Mouse (Mus musculus) forebrain, embryonic 14.5 days (tissue): Measurements from ENCODE around the gene Tada2b. TPM values are rescaled to one million over a fixed set of nuclear protein-coding genes. Genes with fewer than 3 reads are reported as not detected.
A peak's percentile ranks its signal among the peaks of the same experiment; 100 is the strongest.

ENCODE experiments used
- ATAC-seq: fragments of 200-750 bp; cut with Nextera tagmentation; 2 replicates; pipeline ENCODE4 v1.8.0; 2017; ENCODE audit warnings: mild to moderate bottlenecking, moderate library complexity
- DNase-seq: peaks from one replicate; pipeline ENCODE4 v3.0.0-alpha.2; 2015; ENCODE audit warnings: low spot score
- H3K27ac ChIP-seq: fragments of 300-500 bp; sonication (generic); 2 replicates; pipeline ENCODE4 v1.5.1; 2014; ENCODE audit warnings: low read depth, mild to moderate bottlenecking, control low read depth, low read length, moderate library complexity
- H3K27me3 ChIP-seq: fragments of 300-500 bp; sonication (generic); replicated peaks from 2 replicates; pipeline ENCODE4 v1.6.1; 2014; ENCODE audit warnings: low read length, control low read depth, mixed read lengths; ENCODE audit not compliant: control insufficient read depth, insufficient read depth
- H3K36me3 ChIP-seq: fragments of 300-500 bp; sonication (generic); 2 replicates; pipeline ENCODE4 v1.6.1; 2014; ENCODE audit warnings: low read length, control low read depth; ENCODE audit not compliant: control insufficient read depth, insufficient read depth
- H3K4me1 ChIP-seq: fragments of 300-500 bp; sonication (generic); 2 replicates; pipeline ENCODE4 v1.6.1; 2014; ENCODE audit warnings: antibody characterized with exemption, low read length, control low read depth; ENCODE audit not compliant: control insufficient read depth, insufficient read depth
- H3K4me2 ChIP-seq: fragments of 300-500 bp; sonication (generic); 2 replicates; pipeline ENCODE4 v1.6.1; 2014; ENCODE audit warnings: mild to moderate bottlenecking, control low read depth, low read length
- H3K4me3 ChIP-seq: fragments of 300-500 bp; sonication (generic); 2 replicates; pipeline ENCODE4 v1.5.1; 2014; ENCODE audit warnings: low read depth, low read length, control low read depth
- H3K9ac ChIP-seq: fragments of 300-500 bp; sonication (generic); 2 replicates; pipeline ENCODE4 v1.6.1; 2014; ENCODE audit warnings: mild to moderate bottlenecking, low read length, control low read depth, moderate library complexity
- H3K9me3 ChIP-seq: fragments of 300-500 bp; sonication (generic); replicated peaks from 2 replicates; pipeline ENCODE4 v1.6.1; 2016; ENCODE audit warnings: low read length, control low read depth, mixed read lengths; ENCODE audit not compliant: control insufficient read depth
- WGBS: fragments of 180-500 bp; shearing (Covaris S2); extraction: QIAGEN DNeasy Blood & Tissue Kit; methylation state at CpG from one replicate; pipeline ENCODE4 v1.1.7; 2014; 5-methylcytosine and 5-hydroxymethylcytosine counted together
- polyA plus RNA-seq: library from polyadenylated mRNA; unstranded; fragments of >200 nt; fragmentation: Nextera tagmentation; extraction: Ambion mirVana; gene quantifications from 2 replicates; pipeline ENCODE4 v1.2.1, GENCODE M21; 2014

Tada2b gene
- polyA plus RNA-seq, 1 experiment from 2014 or later, result 4.8 TPM

DNA sequence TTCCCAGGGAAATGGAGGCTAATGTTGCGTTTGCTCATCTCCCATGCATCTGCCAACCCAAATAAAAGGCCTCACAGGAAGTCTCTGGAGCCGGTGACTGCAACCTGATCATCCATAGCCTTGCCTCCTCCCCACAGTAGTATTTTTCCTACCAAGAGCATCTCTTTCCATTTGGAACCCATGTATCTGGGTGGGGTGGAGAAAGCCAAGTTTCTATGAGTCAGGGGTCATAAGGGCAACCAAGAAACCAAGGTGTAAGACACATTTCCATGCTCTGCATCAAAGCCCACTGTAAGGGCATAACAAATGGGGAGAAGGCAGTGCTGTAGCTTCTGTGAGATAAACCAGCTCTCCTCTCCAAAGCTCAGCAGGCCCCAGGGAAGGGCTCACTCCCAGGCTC is 22.9 kb downstream of the Tada2b start:
- no peak for ATAC-seq
- no peaks in the 10 kb centered on the region for H3K9me3 ChIP-seq
- peaks cover 7% of the 10 kb centered on the region for H3K4me1 ChIP-seq
- H3K27me3 ChIP-seq, result no peaks in the 10 kb centered on the region
- no peak overlapping the region for H3K4me3 ChIP-seq
- H3K36me3 ChIP-seq, result no peaks in the 10 kb centered on the region
- no peak overlapping the region for H3K4me2 ChIP-seq
- no peak for DNase-seq
- H3K27ac ChIP-seq, result no peak overlapping the region
- WGBS, result 79% methylated on average over 2 of the region's 2 CpGs
- no peak overlapping the region for H3K9ac ChIP-seq

DNA sequence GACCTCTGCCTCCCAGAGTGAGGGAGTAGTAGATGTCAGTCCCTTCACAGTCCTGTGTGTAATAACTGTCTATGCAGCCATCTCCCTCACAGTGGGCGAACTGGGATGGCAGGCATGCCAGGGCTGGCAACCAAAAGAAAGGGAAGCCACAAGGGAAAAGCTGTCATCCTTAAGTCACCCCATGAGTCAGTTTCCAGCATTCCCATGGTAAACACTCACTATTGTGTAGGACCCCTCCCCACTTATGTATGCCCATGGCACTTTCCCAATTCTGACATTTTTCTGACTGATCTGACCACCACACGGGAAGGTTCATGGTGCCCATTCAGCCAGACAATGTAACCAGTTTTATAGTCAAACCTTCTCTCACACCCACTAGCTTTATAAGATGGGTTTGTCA is 23.4 kb downstream of the Tada2b start:
- Histone ChIP-seq H3K4me2 (no peak overlapping the region), H3K36me3 (no peaks in the 10 kb centered on the region), H3K27ac (no peak overlapping the region), H3K4me3 (no peak overlapping the region), H3K27me3 (no peaks in the 10 kb centered on the region), H3K4me1 (peaks cover 2% of the 10 kb centered on the region), H3K9me3 (no peaks in the 10 kb centered on the region), H3K9ac (no peak overlapping the region)
- no peak for ATAC-seq
- 81% methylated on average over 2 of the region's 2 CpGs for WGBS
- no peak for DNase-seq

DNA sequence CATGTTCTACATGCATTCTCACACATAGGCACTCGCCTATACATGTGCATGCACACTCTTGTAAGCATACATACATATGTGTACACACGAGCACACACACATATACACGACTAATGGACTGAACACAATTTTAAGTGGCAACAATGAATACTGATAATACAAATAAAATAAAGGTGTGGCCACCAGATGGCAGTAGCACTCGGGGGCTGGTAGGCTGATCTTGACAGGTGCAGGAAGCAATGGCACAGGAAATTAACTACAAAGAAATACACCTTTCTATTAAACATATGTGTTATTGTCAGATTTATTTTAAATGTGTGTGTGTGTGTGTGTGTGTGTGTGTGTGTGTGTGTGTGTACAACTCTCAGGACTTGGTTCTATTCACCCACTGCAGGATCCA is 25.2 kb downstream of the Tada2b start:
- no peak overlapping the region for H3K4me2 ChIP-seq
- DNase-seq, result peak; percentile 59
- H3K9ac ChIP-seq, result no peak overlapping the region
- no peak for ATAC-seq
- H3K4me1 ChIP-seq, result no peaks in the 10 kb centered on the region
- 12% methylated on average over 4 of the region's 4 CpGs for WGBS
- H3K4me3 ChIP-seq, result no peak overlapping the region
- H3K36me3 ChIP-seq, result no peaks in the 10 kb centered on the region
- no peak overlapping the region for H3K27ac ChIP-seq
- no peaks in the 10 kb centered on the region for H3K9me3 ChIP-seq
- H3K27me3 ChIP-seq, result no peaks in the 10 kb centered on the region

DNA sequence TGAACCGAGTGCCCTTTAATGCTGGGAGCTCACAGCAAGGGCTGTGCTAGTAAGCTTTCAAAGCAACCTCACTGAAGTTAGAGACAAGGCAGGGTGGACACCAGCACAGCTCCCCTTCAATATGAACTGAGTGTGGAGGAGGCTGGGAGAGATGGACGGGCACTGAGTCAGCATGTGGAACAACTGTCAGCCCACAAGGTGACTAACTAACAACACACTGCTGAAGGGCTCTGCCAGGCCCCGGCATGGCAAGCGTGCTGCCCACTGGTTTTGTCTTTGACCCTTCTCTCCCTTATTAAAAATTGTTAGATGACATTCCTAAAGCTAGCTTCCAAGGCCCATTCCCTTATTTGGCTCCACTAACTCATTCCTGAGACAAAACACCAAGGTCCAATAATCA is 26.4 kb downstream of the Tada2b start:
- Histone ChIP-seq H3K9ac (no peak overlapping the region), H3K27me3 (no peaks in the 10 kb centered on the region), H3K27ac (no peak overlapping the region), H3K36me3 (no peaks in the 10 kb centered on the region), H3K9me3 (no peaks in the 10 kb centered on the region), H3K4me2 (no peak overlapping the region), H3K4me1 (no peaks in the 10 kb centered on the region), H3K4me3 (no peak overlapping the region)
- ATAC-seq (no peak), DNase-seq (no peak)
- 80% methylated on average over 4 of the region's 4 CpGs for WGBS

DNA sequence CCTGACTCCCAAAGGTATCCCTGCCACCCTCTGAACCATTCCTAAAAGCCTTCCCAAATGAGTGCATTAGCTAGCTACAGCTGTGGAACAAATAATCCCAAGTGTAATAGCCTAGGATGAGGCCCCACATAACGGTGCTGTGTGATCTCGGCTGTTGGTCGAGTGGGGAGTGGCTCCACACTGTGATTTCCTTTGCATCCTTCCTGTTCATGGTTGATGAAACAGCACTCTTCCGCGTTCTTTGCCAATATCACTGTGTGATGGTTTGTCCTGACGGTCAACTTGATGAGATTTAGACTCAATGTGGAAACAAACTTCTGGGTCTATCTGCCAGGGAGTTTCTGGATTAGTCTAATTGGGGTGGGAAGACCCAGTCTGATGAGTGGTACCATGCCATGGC is 31.3 kb downstream of the Tada2b start:
- no peak for ATAC-seq
- H3K27ac ChIP-seq, result no peak overlapping the region
- H3K9me3 ChIP-seq, result no peaks in the 10 kb centered on the region
- H3K9ac ChIP-seq, result no peak overlapping the region
- H3K4me3 ChIP-seq, result no peak overlapping the region
- no peaks in the 10 kb centered on the region for H3K4me1 ChIP-seq
- no peak for DNase-seq
- H3K27me3 ChIP-seq, result no peaks in the 10 kb centered on the region
- 80% methylated on average over 6 of the region's 6 CpGs for WGBS
- H3K4me2 ChIP-seq, result no peak overlapping the region
- H3K36me3 ChIP-seq, result no peaks in the 10 kb centered on the region

DNA sequence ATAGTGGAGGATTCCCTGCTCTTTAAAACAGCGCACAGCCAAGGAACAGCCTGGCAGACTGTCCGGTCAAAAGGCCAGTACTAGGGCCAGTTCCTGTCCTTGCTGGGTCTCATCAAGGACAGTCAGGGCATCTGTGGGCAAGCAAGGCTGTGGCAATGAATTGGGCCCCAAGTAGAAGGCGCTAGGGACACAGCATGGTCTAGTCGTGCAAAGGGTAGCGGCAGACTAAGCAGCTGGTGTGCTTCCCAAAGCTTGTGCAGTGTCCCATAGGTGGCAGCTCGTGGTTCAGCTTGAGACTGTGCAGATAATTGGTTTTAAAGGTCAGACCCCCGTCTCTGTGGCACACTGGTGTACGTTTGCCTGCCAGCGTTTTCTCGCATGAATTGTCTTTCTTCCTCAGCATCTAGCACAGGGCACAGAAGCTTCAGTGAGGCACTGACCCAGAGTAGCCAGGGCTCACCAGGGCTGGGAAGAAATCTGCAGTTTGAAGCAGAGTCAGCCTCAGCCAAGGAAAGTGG is 32.2 kb downstream of the Tada2b start:
- no peaks in the 10 kb centered on the region for H3K9me3 ChIP-seq
- H3K27me3 ChIP-seq, result no peaks in the 10 kb centered on the region
- 65% methylated on average over 10 of the region's 10 CpGs for WGBS
- H3K4me2 ChIP-seq, result no peak overlapping the region
- H3K4me1 ChIP-seq, result no peaks in the 10 kb centered on the region
- H3K36me3 ChIP-seq, result no peaks in the 10 kb centered on the region
- no peak overlapping the region for H3K27ac ChIP-seq
- no peak overlapping the region for H3K4me3 ChIP-seq
- ATAC-seq, result no peak
- H3K9ac ChIP-seq, result no peak overlapping the region
- DNase-seq, result no peak

DNA sequence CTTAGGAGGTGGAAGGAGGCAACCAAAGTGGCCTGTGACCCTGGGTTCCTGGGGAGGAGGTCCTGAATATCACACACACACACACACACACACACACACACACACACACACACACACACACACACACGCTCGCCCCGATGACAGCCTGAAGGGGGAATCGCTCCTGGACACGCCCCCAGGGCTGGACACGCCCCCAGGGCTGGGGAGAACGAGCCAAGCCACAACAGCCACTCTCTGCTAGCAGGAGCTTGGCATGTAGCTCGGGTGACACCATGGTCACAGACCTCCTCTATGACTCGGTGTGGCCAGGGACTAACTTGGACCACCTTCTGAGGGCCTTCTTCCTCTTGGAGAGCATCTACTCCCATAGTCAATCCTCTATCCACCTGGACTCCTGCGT is 33.0 kb downstream of the Tada2b start:
- H3K9me3 ChIP-seq, result no peaks in the 10 kb centered on the region
- ATAC-seq (no peak), DNase-seq (no peak)
- H3K4me3 ChIP-seq, result no peak overlapping the region
- H3K36me3 ChIP-seq, result no peaks in the 10 kb centered on the region
- 17% methylated on average over 10 of the region's 10 CpGs for WGBS
- no peaks in the 10 kb centered on the region for H3K4me1 ChIP-seq
- H3K9ac ChIP-seq, result no peak overlapping the region
- no peaks in the 10 kb centered on the region for H3K27me3 ChIP-seq
- H3K4me2 ChIP-seq, result no peak overlapping the region
- no peak overlapping the region for H3K27ac ChIP-seq

DNA sequence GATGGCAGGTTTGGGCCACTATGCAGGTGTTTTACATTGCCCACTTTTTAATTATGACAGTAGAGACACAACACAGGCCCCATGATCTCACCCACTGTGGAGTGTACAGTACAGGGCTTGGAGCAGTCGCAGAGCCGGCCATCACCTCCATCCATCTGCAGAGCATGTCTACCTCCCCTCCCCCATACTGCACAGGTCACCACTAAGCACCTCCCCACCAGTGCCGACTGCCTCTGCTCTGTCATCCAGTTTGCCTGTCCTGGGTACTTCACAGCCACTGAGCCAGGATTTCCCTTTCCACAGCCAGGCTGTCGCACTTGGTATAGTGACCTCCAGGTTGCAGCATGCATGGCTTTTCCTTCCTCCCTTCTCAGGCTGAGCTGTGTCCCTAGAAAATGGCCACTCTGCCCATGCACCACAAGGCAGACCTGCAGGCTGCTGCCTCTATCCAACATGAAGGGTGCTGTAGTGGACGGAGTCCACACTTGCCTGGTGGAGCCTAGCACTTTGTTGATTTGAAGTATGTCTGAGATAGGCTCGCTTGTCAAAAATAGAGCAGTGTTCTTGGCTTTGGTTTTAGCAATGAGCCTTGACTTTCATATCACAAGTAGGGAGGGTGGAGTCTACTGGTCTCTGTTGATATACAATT is 34.3 kb downstream of the Tada2b start:
- no peaks in the 10 kb centered on the region for H3K27me3 ChIP-seq
- H3K36me3 ChIP-seq, result no peaks in the 10 kb centered on the region
- no peak for ATAC-seq
- H3K4me2 ChIP-seq, result no peak overlapping the region
- H3K9ac ChIP-seq, result no peak overlapping the region
- WGBS, result 83% methylated on average over 6 of the region's 6 CpGs
- no peaks in the 10 kb centered on the region for H3K9me3 ChIP-seq
- no peak overlapping the region for H3K27ac ChIP-seq
- DNase-seq, result no peak
- H3K4me1 ChIP-seq, result no peaks in the 10 kb centered on the region
- no peak overlapping the region for H3K4me3 ChIP-seq

DNA sequence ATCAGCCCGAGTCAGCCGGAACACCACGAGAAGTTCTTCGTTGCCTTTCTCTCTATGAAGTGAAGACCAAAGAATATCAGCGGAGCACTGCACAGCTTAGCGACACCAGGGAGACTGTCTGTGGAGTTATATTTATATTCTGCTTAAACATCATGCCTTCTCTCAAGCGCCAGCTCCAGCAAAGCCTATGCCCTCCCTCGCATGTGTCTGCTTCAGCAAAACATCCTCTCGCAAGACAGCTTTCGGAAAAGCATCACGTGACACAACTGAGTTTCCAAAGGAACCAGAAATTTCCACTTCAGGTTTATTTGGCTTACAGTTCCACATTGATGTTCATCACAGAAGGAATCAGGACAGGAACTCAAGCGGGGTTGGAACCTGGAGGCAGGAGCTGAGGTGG is 36.2 kb downstream of the Tada2b start:
- no peak for DNase-seq
- Histone ChIP-seq H3K4me2 (no peak overlapping the region), H3K4me1 (no peaks in the 10 kb centered on the region), H3K4me3 (no peak overlapping the region), H3K9ac (no peak overlapping the region), H3K27me3 (no peaks in the 10 kb centered on the region), H3K27ac (no peak overlapping the region), H3K36me3 (no peaks in the 10 kb centered on the region), H3K9me3 (no peaks in the 10 kb centered on the region)
- 95% methylated on average over 12 of the region's 12 CpGs for WGBS
- ATAC-seq, result no peak
